Mouse (Mus musculus) T-cell, adult 66 days (primary cell): Measurements from ENCODE around the gene Apoc2. TPM values are rescaled to one million over a fixed set of nuclear protein-coding genes. Genes with fewer than 3 reads are reported as not detected.

Source experiments
- total RNA-seq, 2 experiments: library from RNA; stranded (reverse); gene quantifications; 3 replicates in 1 of 2; 4 replicates in 1 of 2; pipeline ENCODE4 v1.2.4; 2023

Apoc2 gene
- total RNA-seq = not detected

DNA sequence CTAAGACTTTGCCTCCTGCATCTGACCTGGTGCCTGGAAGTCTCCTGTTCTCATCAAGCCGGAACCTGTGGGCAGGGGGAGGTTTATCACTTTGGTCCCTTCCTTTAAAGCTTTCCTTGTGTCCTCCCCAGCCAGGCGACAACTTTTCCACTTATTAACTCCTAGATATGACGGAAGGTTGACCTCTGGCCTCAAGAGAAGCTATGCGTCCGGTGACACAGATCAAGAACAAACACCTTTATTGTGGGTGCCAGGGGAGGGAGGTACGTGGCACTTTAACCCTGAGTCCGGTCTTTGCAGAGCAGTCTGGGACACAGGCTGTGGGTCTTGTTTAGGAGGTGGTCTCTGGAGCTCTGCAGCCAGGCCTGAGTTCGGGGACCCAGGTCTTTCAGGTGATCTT is at the start of gene Apoc2:
Gene Apoc2, minus strand, starts transcription at position 70 of the 400 bp plus-strand sequence.

DNA sequence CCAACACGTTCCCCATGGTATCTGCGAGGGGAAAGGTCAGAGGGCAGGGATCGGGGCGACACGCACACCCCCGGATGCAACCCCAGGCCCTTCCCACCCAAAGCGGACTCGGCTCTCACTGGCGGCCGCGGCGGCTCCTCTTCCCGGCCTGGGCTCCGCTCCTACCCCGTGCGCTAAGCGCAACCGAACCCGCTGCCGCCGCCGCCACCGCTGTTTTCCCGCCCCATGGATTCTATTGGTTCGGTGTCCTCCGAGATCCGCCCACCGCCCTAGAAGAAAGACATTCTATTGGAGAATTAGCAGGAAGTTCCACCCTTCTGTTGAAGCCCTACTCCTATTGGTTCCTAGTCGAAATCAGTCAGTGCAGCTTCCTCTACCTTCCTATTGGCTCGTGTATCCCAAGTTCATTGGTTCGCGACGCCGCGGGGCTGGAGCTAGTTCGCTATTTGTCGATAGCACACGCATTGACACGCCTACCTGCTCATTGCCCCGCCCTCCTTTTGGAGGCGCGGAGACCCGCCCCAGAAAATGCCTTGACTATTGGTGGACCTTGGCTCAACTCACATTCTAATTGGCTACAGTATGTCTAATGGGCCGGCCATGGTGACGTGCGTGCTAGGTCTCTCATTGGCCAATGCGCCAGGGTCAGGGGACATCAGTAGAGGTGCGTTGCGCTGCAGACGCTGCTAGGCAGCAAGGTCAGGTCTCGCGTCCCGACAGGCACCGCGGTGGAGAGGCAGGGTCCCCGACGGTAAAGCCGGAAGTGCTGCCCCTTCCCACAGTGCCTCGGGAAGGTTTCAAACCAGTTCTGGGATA is 37.7 kb upstream of the Apoc2 start, which contains the start of gene Tomm40:
Gene Tomm40, minus strand, starts transcription at position 200 of the 816 bp plus-strand sequence.

DNA sequence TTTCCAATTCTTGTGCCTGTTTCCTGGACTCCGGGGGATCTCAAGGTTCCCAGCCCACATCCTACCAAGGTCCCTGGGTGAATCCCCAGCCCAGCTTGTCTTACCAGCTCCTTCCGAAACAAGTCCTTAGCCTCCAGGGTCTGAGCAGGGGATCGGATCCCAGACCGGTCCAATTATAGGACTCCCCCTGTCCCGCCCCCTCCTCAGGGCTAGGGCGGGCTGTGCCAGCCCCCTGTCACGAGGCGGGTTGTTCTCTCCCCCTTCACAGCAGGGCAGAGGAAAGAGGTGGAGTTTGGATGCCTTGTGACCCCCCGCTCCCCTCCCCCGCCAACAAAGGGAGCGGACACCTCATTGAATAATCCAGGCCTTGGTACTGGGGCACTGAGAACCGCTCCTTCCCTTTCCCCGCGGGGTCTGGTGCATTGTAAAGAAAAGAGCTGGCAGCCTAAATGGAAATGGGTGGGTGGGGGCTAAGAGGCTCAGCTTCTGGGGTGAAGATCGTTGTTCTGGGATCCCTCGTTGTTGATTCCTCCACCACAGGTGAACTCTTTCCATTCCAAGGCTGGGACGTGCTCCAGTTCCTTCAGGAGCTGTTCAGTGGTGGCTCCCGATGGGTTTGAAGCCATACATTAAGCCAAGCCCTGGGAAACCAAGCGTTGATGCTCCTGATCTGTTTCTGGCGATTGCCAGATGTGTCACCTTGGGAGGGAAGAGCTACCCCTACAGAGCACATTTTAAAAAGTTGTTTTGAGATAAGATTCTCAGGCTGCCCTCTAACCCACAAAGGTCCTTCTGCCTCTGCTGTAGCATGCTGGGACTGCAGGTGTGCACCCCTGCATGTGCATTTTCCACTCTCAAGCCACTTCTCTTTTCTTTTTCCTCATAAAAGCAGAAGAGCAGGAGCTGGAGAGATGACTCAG is 21.4 kb upstream of the Apoc2 start, which contains the start of gene Apoe:
Gene Apoe, minus strand, starts transcription at position 282 of the 920 bp plus-strand sequence.

DNA sequence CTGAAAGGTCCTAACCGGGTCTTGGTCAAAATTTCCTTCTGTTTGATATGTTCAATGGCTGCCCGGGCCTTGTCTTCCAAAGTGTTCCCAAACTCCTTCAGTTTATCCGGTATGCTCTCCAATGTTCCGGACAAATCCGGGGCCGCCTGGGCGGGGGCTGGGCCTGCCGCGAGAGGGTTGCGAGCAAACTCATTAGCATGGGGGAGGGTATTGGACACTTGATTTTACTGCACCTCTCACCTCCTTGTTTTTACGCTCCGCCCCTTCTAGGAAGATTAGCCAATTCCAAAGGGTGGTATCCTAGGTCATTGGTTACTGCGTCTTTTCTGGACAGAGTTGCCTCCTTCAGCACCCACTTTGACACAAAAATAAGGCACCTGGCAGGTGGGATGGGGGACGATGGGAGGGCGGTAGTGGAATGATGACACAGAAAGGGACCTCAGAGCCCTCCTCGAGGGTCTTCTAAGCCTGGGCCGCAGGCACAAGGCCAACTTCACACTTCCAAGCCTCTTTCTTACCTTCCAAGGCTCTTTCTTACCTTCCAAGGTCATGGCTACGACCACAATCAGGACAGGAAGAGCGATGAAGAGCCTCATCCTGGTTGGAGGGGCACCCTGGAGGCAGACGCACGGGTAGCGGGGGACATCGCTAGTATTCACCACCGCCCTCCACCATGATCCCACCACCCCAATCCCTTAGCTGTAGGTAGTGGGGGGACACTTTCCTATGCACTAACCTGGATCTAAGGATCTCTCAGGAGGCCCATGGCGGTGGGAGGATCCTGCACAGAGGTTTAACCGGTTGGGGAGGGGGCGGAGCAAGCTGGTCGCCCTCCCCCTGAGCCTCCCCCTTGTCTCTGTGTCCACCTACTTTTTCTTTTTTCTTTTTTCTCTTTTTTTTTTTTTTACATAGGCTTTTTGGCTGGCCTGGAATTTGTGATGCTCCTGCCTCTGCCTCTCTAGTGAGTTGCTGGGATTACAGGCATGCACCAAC is 14.4 kb upstream of the Apoc2 start, which contains the start of gene Apoc1:
Gene Apoc1, minus strand, starts transcription at position 788 of the 993 bp plus-strand sequence.

GRCm38 (mm10) chr7:19681202-19681694 is 3.5 kb upstream of the Apoc2 start, which contains the start of the genes Gm44805 and Apoc4:
Gene Gm44805 (minus strand): TSS chr7:19681423.
Gene Apoc4 (minus strand): TSS chr7:19681479.

DNA sequence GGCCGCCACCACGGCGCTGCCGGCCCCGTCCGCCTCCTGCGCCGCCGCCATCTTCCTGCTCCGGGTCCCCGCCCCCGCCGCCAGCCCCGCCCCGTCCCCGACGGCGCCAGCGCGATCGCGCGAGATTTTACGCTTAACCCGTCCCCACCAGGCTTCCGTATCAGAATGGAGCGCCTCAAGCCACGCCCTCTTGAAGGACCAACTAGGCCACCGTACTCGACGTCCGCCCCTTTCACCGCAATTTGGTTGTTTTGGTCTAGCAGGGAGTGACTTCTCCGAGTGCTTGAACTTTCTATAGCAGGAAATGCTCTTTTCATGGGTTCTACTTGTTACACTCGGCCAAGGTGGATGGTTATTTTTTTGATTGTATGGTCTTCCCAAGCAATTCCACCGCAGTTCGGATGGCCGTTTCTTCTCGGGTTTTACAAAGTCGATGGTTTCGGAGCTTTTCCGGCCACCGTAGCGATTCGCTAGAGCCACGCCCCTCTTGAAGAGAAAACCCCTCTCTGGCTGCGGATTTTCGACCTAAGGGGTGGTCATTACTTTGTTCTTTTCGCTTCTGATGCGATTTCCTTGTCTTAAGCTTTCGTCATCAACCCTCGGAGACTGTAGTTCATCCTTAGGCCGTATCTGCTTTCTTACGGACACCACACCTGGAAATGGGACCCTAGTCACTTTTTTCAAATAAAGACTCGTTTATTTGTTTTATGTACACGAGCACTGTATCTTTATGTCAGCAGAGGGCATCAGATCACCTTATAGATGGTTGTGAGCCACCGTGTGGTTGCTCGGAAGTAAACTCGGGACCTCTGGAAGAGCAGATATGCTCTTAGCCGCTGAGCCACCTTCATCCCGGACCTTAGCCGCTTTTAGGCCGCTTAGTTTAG is 12.5 kb downstream of the Apoc2 start, which contains the start of gene Clptm1:
Gene Clptm1, minus strand, starts transcription at position 79 of the 887 bp plus-strand sequence.

GRCm38 (mm10) chr7:19629361-19629734 is 48.4 kb downstream of the Apoc2 start, which contains the start of gene Relb:
Gene Relb (minus strand): TSS chr7:19629438.

Other genes starting within 250 kb of the Apoc2 start
- gene Mark4, start 219.1 kb downstream of the Apoc2 start, total RNA-seq = 10 to 100 TPM; 25.0 to 29.2 TPM
- not detected for gene Exoc3l2, start 214.6 kb downstream of the Apoc2 start, total RNA-seq
- 1 to 10 TPM; 4.8 to 5.1 TPM for gene Bloc1s3, start 169.6 kb downstream of the Apoc2 start, total RNA-seq
- 10 to 100 TPM; 19.2 to 22.3 TPM for gene Trappc6a, start 169.5 kb downstream of the Apoc2 start, total RNA-seq
- gene Nkpd1, start 160.1 kb downstream of the Apoc2 start, total RNA-seq = under 1 TPM in 1 of 2 experiments, not detected in 1; 0.38 TPM
- 10 to 100 TPM; 54.3 to 60.4 TPM for gene Ppp1r37, start 114.9 kb downstream of the Apoc2 start, total RNA-seq
- gene Zfp296, start 100.7 kb downstream of the Apoc2 start, total RNA-seq = 1 to 10 TPM; 2.5 TPM
- 10 to 100 TPM; 50.9 to 57.8 TPM for gene Gemin7, start 100.3 kb downstream of the Apoc2 start, total RNA-seq
- 10 to 100 TPM; 85.5 to 85.6 TPM for gene Clasrp, start 73.5 kb downstream of the Apoc2 start, total RNA-seq
- 10 to 100 TPM; 50.3 to 55.7 TPM for gene Relb, start 48.5 kb downstream of the Apoc2 start, total RNA-seq
- gene Clptm1, start 12.9 kb downstream of the Apoc2 start, total RNA-seq = 10 to 100 TPM; 80.3 to 82.2 TPM
- not detected for gene Gm44805, start 3.5 kb upstream of the Apoc2 start, total RNA-seq
- gene Apoc4, start 3.5 kb upstream of the Apoc2 start, total RNA-seq = not detected
- gene Apoc1, start 14.7 kb upstream of the Apoc2 start, total RNA-seq = 1 to 10 TPM in 1 of 2 experiments, not detected in 1; 1.7 TPM
- gene Apoe, start 21.2 kb upstream of the Apoc2 start, total RNA-seq = 10 to 100 TPM; 28.3 to 31.4 TPM
- 10 to 100 TPM; 55.3 to 66.2 TPM for gene Tomm40, start 37.5 kb upstream of the Apoc2 start, total RNA-seq
- gene Nectin2, start 72.5 kb upstream of the Apoc2 start, total RNA-seq = under 1 TPM in 1 of 2 experiments, not detected in 1; 0.38 TPM
- gene Bcam, start 93.1 kb upstream of the Apoc2 start, total RNA-seq = under 1 TPM in 1 of 2 experiments, not detected in 1; 0.24 TPM
- gene Cblc, start 118.9 kb upstream of the Apoc2 start, total RNA-seq = not detected
- 10 to 100 TPM; 29.5 to 32.2 TPM for gene Bcl3, start 144.8 kb upstream of the Apoc2 start, total RNA-seq
- gene Gm19345, start 174.1 kb upstream of the Apoc2 start, total RNA-seq = not detected
- under 1 TPM; 0.36 to 0.90 TPM for gene Ceacam16, start 183.4 kb upstream of the Apoc2 start, total RNA-seq
- not detected for gene Ceacam19, start 210.0 kb upstream of the Apoc2 start, total RNA-seq
- gene Pvr, start 243.2 kb upstream of the Apoc2 start, total RNA-seq = 10 to 100 TPM; 69.4 to 80.7 TPM